Mouse (Mus musculus): ENCODE data around the gene Tmem74b. TPM values are rescaled to one million over a fixed set of nuclear protein-coding genes. Genes with fewer than 3 reads are reported as not detected.

The Tmem74b gene
- 0.09 and 0.19 TPM in 2 replicates for polyA plus RNA-seq (2012; rRNA removed)

GRCm38 (mm10) chr2:151701231-151702145 is at the start of gene Tmem74b:
TSS of gene Tmem74b (plus strand) at chr2:151702008.
- DNase-seq (ENCODE audit: low read depth): no peak

GRCm38 (mm10) chr2:151652053-151652452 is 49.8 kb upstream of the Tmem74b start:
- no peak for DNase-seq (ENCODE audit: low read depth)

- no peak for DNase-seq (ENCODE audit: low read depth)
Measured at GRCm38 (mm10) chr2:151668433-151668832, 33.4 kb upstream of the Tmem74b start, which contains the start of gene Rad21l. TSS of gene Rad21l (minus strand) at chr2:151668533.

- no peak for DNase-seq (ENCODE audit: low read depth)
Measured at GRCm38 (mm10) chr2:151670026-151670967, 31.5 kb upstream of the Tmem74b start.

- no peak for DNase-seq (ENCODE audit: low read depth)
Measured at GRCm38 (mm10) chr2:151670968-151671329, 30.9 kb upstream of the Tmem74b start.

- no peak for DNase-seq (ENCODE audit: low read depth)
Measured at GRCm38 (mm10) chr2:151676234-151676633, 25.6 kb upstream of the Tmem74b start.

GRCm38 (mm10) chr2:151682357-151682756 is 19.5 kb upstream of the Tmem74b start:
- no peak for DNase-seq (ENCODE audit: low read depth)

GRCm38 (mm10) chr2:151682976-151683375 is 18.8 kb upstream of the Tmem74b start:
- peak; percentile 91 for DNase-seq (ENCODE audit: low read depth)

- DNase-seq (ENCODE audit: low read depth): no peak
Measured at GRCm38 (mm10) chr2:151702146-151702850, 490 bp downstream of the Tmem74b start.

GRCm38 (mm10) chr2:151702851-151703190 is 1.0 kb downstream of the Tmem74b start:
- no peak for DNase-seq (ENCODE audit: low read depth)

GRCm38 (mm10) chr2:151712647-151713046 is 10.8 kb downstream of the Tmem74b start:
- no peak for DNase-seq (ENCODE audit: low read depth)

GRCm38 (mm10) chr2:151715526-151715925 is 13.7 kb downstream of the Tmem74b start:
- DNase-seq (ENCODE audit: low read depth): no peak

- no peak for DNase-seq (ENCODE audit: low read depth)
Measured at GRCm38 (mm10) chr2:151716318-151717055, 14.7 kb downstream of the Tmem74b start.

- no peak for DNase-seq (ENCODE audit: low read depth)
Measured at GRCm38 (mm10) chr2:151724094-151724493, 22.3 kb downstream of the Tmem74b start.

- no peak for DNase-seq (ENCODE audit: low read depth)
Measured at GRCm38 (mm10) chr2:151733151-151733865, 31.5 kb downstream of the Tmem74b start.

- no peak for DNase-seq (ENCODE audit: low read depth)
Measured at GRCm38 (mm10) chr2:151735422-151735821, 33.6 kb downstream of the Tmem74b start.

- no peak for DNase-seq (ENCODE audit: low read depth)
Measured at GRCm38 (mm10) chr2:151738460-151738859, 36.7 kb downstream of the Tmem74b start.

GRCm38 (mm10) chr2:151739081-151739480 is 37.3 kb downstream of the Tmem74b start:
- no peak for DNase-seq (ENCODE audit: low read depth)

- DNase-seq (ENCODE audit: low read depth): no peak
Measured at GRCm38 (mm10) chr2:151739505-151739904, 37.7 kb downstream of the Tmem74b start.
